Mouse (Mus musculus) hindbrain, embryonic 14.5 days (tissue): ENCODE data around the gene 4833427G06Rik. TPM values are rescaled to one million over a fixed set of nuclear protein-coding genes. Genes with fewer than 3 reads are reported as not detected.
A peak's percentile ranks its signal among the peaks of the same experiment; 100 is the strongest.
"Not testable (repeated sequence)": the region's sequence is repeated elsewhere in the genome, so short reads cannot be mapped to it uniquely, and the experiment has no call there.

Source experiments
- ATAC-seq: fragments of 200-750 bp; cut with Nextera tagmentation; 2 replicates; pipeline ENCODE4 v1.8.0; 2017; ENCODE audit warnings: moderate number of reproducible peaks, mild to moderate bottlenecking, moderate TSS enrichment, moderate library complexity; ENCODE audit not compliant: low FRiP score
- DNase-seq: peaks from one replicate; pipeline ENCODE4 v3.0.0-alpha.2; 2015; ENCODE audit warnings: low spot score
- H3K27ac ChIP-seq: fragments of 300-500 bp; sonication (generic); 2 replicates; pipeline ENCODE4 v1.5.1; 2014; ENCODE audit warnings: mild to moderate bottlenecking, moderate library complexity
- H3K27me3 ChIP-seq: fragments of 300-500 bp; sonication (generic); 2 replicates; pipeline ENCODE4 v1.6.1; 2014; ENCODE audit warnings: mild to moderate bottlenecking, low read length, mixed read lengths; ENCODE audit not compliant: control insufficient read depth, insufficient read depth
- H3K36me3 ChIP-seq: fragments of 300-500 bp; sonication (generic); replicated peaks from 2 replicates; pipeline ENCODE4 v1.6.1; 2014; ENCODE audit not compliant: control insufficient read depth, insufficient read depth
- H3K4me1 ChIP-seq: fragments of 300-500 bp; sonication (generic); replicated peaks from 2 replicates; pipeline ENCODE4 v1.6.1; 2014; ENCODE audit warnings: antibody characterized with exemption, low read length, mixed read lengths; ENCODE audit not compliant: control insufficient read depth, insufficient read depth
- H3K4me2 ChIP-seq: fragments of 300-500 bp; sonication (generic); replicated peaks from 2 replicates; pipeline ENCODE4 v1.6.1; 2014; ENCODE audit warnings: mild to moderate bottlenecking, moderate library complexity
- H3K4me3 ChIP-seq: fragments of 300-500 bp; sonication (generic); replicated peaks from 2 replicates; pipeline ENCODE4 v1.5.1; 2014; ENCODE audit warnings: mild to moderate bottlenecking, low read length
- H3K9ac ChIP-seq: fragments of 300-500 bp; sonication (generic); 2 replicates; pipeline ENCODE4 v1.6.1; 2014
- H3K9me3 ChIP-seq: fragments of 300-500 bp; sonication (generic); 2 replicates; pipeline ENCODE4 v1.6.1; 2016; ENCODE audit warnings: low read length; ENCODE audit not compliant: control insufficient read depth
- WGBS: fragments of 180-500 bp; shearing (Covaris S2); extraction: QIAGEN DNeasy Blood & Tissue Kit; methylation state at CpG from one replicate; pipeline ENCODE4 v1.1.7; 2014; 5-methylcytosine and 5-hydroxymethylcytosine counted together
- polyA plus RNA-seq: library from polyadenylated mRNA; unstranded; fragments of >200 nt; fragmentation: Nextera tagmentation; extraction: Ambion mirVana; gene quantifications from 2 replicates; pipeline ENCODE4 v1.2.1, GENCODE M21; 2014

4833427G06Rik gene
- polyA plus RNA-seq = 1.7 and 1.8 TPM in 2 replicates

- H3K4me1 ChIP-seq = peaks cover 3% of the 10 kb centered on the region; the same call in 1 of the 2 replicates
- WGBS = 7% methylated on average over 27 of the region's 27 CpGs
- H3K9me3 ChIP-seq = no peaks in the 10 kb centered on the region
- no peaks in the 10 kb centered on the region; the same call in 1 of the 2 replicates for H3K27me3 ChIP-seq
- DNase-seq = peak; percentile 70
- peak within 1 kb of the TSS; percentile 50 for H3K4me3 ChIP-seq
- peak; percentile 68; the same call in 1 of the 2 replicates for ATAC-seq
- no peak within 1 kb of the TSS for H3K27ac ChIP-seq
- H3K36me3 ChIP-seq = no peaks in the 10 kb centered on the region
- peak within 1 kb of the TSS; percentile 76; the same call in 1 of the 2 replicates for H3K9ac ChIP-seq
- H3K4me2 ChIP-seq = peak within 1 kb of the TSS; percentile 97
Measured at GRCm38 (mm10) chr9:51101756-51102425, at the start of gene 4833427G06Rik. Gene 4833427G06Rik, minus strand, starts transcription at chr9:51102078.

- no peak overlapping the region for H3K27ac ChIP-seq
- no peak overlapping the region for H3K4me3 ChIP-seq
- H3K4me2 ChIP-seq = no peak overlapping the region
- no peak overlapping the region for H3K9ac ChIP-seq
- H3K9me3 ChIP-seq = no peaks in the 10 kb centered on the region
- 86% methylated on average over 5 of the region's 5 CpGs for WGBS
- peaks cover 8% of the 10 kb centered on the region; the same call in 1 of the 2 replicates for H3K4me1 ChIP-seq
- no peak for DNase-seq
- H3K36me3 ChIP-seq = no peaks in the 10 kb centered on the region
- no peaks in the 10 kb centered on the region for H3K27me3 ChIP-seq
- no peak for ATAC-seq
Measured at GRCm38 (mm10) chr9:51147294-51147693, 45.4 kb upstream of the 4833427G06Rik start.

- Histone ChIP-seq H3K9me3 (no peaks in the 10 kb centered on the region), H3K4me2 (no peak overlapping the region), H3K27me3 (no peaks in the 10 kb centered on the region), H3K9ac (no peak overlapping the region), H3K4me1 (peaks cover 8% of the 10 kb centered on the region; the same call in 1 of the 2 replicates), H3K27ac (no peak overlapping the region), H3K4me3 (no peak overlapping the region), H3K36me3 (no peaks in the 10 kb centered on the region)
- WGBS = 71% methylated on average over 4 of the region's 4 CpGs
- ATAC-seq (no peak), DNase-seq (peak; percentile 33)
Measured at GRCm38 (mm10) chr9:51146496-51146895, 44.6 kb upstream of the 4833427G06Rik start.

- Histone ChIP-seq H3K4me2 (no peak overlapping the region), H3K9me3 (no peaks in the 10 kb centered on the region), H3K27ac (no peak overlapping the region), H3K27me3 (no peaks in the 10 kb centered on the region), H3K4me1 (peaks cover 8% of the 10 kb centered on the region; the same call in 1 of the 2 replicates), H3K9ac (no peak overlapping the region), H3K36me3 (no peaks in the 10 kb centered on the region), H3K4me3 (no peak overlapping the region)
- WGBS = 75% methylated on average over 6 of the region's 6 CpGs
- DNase-seq (no peak), ATAC-seq (no peak)
Measured at GRCm38 (mm10) chr9:51144218-51144617, 42.3 kb upstream of the 4833427G06Rik start.

- H3K27ac ChIP-seq = no peak overlapping the region
- no peaks in the 10 kb centered on the region for H3K9me3 ChIP-seq
- H3K9ac ChIP-seq = no peak overlapping the region
- no peak overlapping the region for H3K4me2 ChIP-seq
- WGBS = 83% methylated on average over 1 of the region's 1 CpGs
- no peaks in the 10 kb centered on the region for H3K36me3 ChIP-seq
- H3K27me3 ChIP-seq = no peaks in the 10 kb centered on the region
- H3K4me3 ChIP-seq = no peak overlapping the region
- peaks cover 8% of the 10 kb centered on the region; the same call in 1 of the 2 replicates for H3K4me1 ChIP-seq
- DNase-seq = no peak
- ATAC-seq = no peak
Measured at GRCm38 (mm10) chr9:51143437-51143836, 41.6 kb upstream of the 4833427G06Rik start.

- ATAC-seq (no peak), DNase-seq (no peak)
- H3K36me3 ChIP-seq = no peaks in the 10 kb centered on the region
- no peak overlapping the region for H3K9ac ChIP-seq
- 74% methylated on average over 3 of the region's 3 CpGs for WGBS
- H3K27me3 ChIP-seq = no peaks in the 10 kb centered on the region
- H3K27ac ChIP-seq = no peak overlapping the region
- H3K4me3 ChIP-seq = no peak overlapping the region
- no peaks in the 10 kb centered on the region for H3K9me3 ChIP-seq
- no peak overlapping the region for H3K4me2 ChIP-seq
- no peaks in the 10 kb centered on the region for H3K4me1 ChIP-seq
Measured at GRCm38 (mm10) chr9:51140711-51141110, 38.8 kb upstream of the 4833427G06Rik start.

- not testable (repeated sequence) for H3K9me3 ChIP-seq, H3K4me3 ChIP-seq, H3K9ac ChIP-seq, ATAC-seq, DNase-seq, H3K27me3 ChIP-seq, H3K27ac ChIP-seq, H3K4me2 ChIP-seq, H3K4me1 ChIP-seq, H3K36me3 ChIP-seq
- WGBS = 100% methylated on average over 1 of the region's 1 CpGs
Measured at GRCm38 (mm10) chr9:51139401-51139800, 37.5 kb upstream of the 4833427G06Rik start.

- Histone ChIP-seq H3K9ac (no peak overlapping the region), H3K4me1 (no peaks in the 10 kb centered on the region), H3K27ac (no peak overlapping the region), H3K9me3 (no peaks in the 10 kb centered on the region), H3K36me3 (no peaks in the 10 kb centered on the region), H3K27me3 (no peaks in the 10 kb centered on the region), H3K4me3 (no peak overlapping the region), H3K4me2 (no peak overlapping the region)
- DNase-seq = no peak
- no peak for ATAC-seq
- 93% methylated on average over 1 of the region's 1 CpGs for WGBS
Measured at GRCm38 (mm10) chr9:51138301-51138700, 36.4 kb upstream of the 4833427G06Rik start.

GRCm38 (mm10) chr9:51137836-51138235 is 36.0 kb upstream of the 4833427G06Rik start:
- H3K4me1 ChIP-seq = no peaks in the 10 kb centered on the region
- 93% methylated on average over 1 of the region's 1 CpGs for WGBS
- no peak for ATAC-seq
- DNase-seq = no peak
- no peak overlapping the region for H3K9ac ChIP-seq
- H3K27ac ChIP-seq = no peak overlapping the region
- no peaks in the 10 kb centered on the region for H3K36me3 ChIP-seq
- no peak overlapping the region for H3K4me3 ChIP-seq
- H3K27me3 ChIP-seq = no peaks in the 10 kb centered on the region
- no peaks in the 10 kb centered on the region for H3K9me3 ChIP-seq
- H3K4me2 ChIP-seq = no peak overlapping the region
